Mouse (Mus musculus) cerebellum, adult 2 months (tissue): ENCODE measurements around the gene Pax3.

ENCODE experiments used
- CTCF ChIP-seq: fragments of 200-500 bp; IDR thresholded peaks from 2 replicates; pipeline ENCODE4 v1.5.1; 2011; ENCODE audit warnings: low read depth, mild to moderate bottlenecking, control low read depth, low read length, moderate library complexity, borderline replicate concordance; ENCODE audit not compliant: insufficient read depth
- POLR2A ChIP-seq: fragments of 200-500 bp; IDR thresholded peaks from 2 replicates; pipeline ENCODE4 v1.6.1; 2011; ENCODE audit warnings: low read length, control low read depth, borderline replicate concordance; ENCODE audit not compliant: insufficient read depth

- no peak for TF ChIP-seq POLR2A
- no peak for TF ChIP-seq CTCF
Measured at GRCm38 (mm10) chr1:78167577-78168286, 29.2 kb downstream of the Pax3 start.
